Mouse (Mus musculus) embryonic facial prominence, embryonic 11.5 days (tissue): ENCODE results near the gene Hist1h2bp. TPM values are rescaled to one million over a fixed set of nuclear protein-coding genes. Genes with fewer than 3 reads are reported as not detected.
"Not testable (repeated sequence)": the region's sequence is repeated elsewhere in the genome, so short reads cannot be mapped to it uniquely, and the experiment has no call there.

Experiments
- ATAC-seq: fragments of 200-750 bp; cut with Nextera tagmentation; replicated peaks from 2 replicates; pipeline ENCODE4 v1.8.0; 2017; ENCODE audit warnings: low read depth; ENCODE audit not compliant: insufficient number of reproducible peaks, low FRiP score, low TSS enrichment
- DNase-seq: peaks from one replicate; pipeline ENCODE4 v3.0.0-alpha.2; 2015; ENCODE audit warnings: low spot score
- H3K27ac ChIP-seq: fragments of 300-500 bp; sonication (generic); replicated peaks from 2 replicates; pipeline ENCODE4 v1.5.1; 2014; ENCODE audit warnings: mild to moderate bottlenecking, low read depth, low read length, control low read depth
- H3K27me3 ChIP-seq: fragments of 300-500 bp; sonication (generic); 2 replicates; pipeline ENCODE4 v1.6.1; 2014; ENCODE audit warnings: mild to moderate bottlenecking, low read length, moderate library complexity, mixed read lengths; ENCODE audit not compliant: control insufficient read depth, insufficient read depth
- H3K36me3 ChIP-seq: fragments of 300-500 bp; sonication (generic); replicated peaks from 2 replicates; pipeline ENCODE4 v1.6.1; 2014; ENCODE audit warnings: low read depth, mild to moderate bottlenecking, low read length, moderate library complexity, mixed read lengths; ENCODE audit not compliant: control insufficient read depth, insufficient read depth
- H3K4me1 ChIP-seq: fragments of 300-500 bp; sonication (generic); 2 replicates; pipeline ENCODE4 v1.6.1; 2014; ENCODE audit warnings: low read length, mixed read lengths; ENCODE audit not compliant: control insufficient read depth, insufficient read depth
- H3K4me2 ChIP-seq: fragments of 300-500 bp; sonication (generic); 2 replicates; pipeline ENCODE4 v1.6.1; 2014; ENCODE audit warnings: low read depth, mild to moderate bottlenecking, control low read depth, low read length, moderate library complexity
- H3K4me3 ChIP-seq: fragments of 300-500 bp; sonication (generic); 2 replicates; pipeline ENCODE4 v1.5.1; 2014; ENCODE audit warnings: low read depth, low read length, control low read depth
- H3K9ac ChIP-seq: fragments of 300-500 bp; sonication (generic); replicated peaks from 2 replicates; pipeline ENCODE4 v1.6.1; 2014; ENCODE audit warnings: mild to moderate bottlenecking, control low read depth, low read length
- H3K9me3 ChIP-seq: fragments of 300-500 bp; sonication (generic); replicated peaks from 2 replicates; pipeline ENCODE4 v1.6.1; 2016; ENCODE audit warnings: mild to moderate bottlenecking, low read length, inconsistent platforms, mixed read lengths; ENCODE audit not compliant: control insufficient read depth
- WGBS: fragments of 180-500 bp; shearing (Covaris S2); extraction: QIAGEN DNeasy Blood & Tissue Kit; methylation state at CpG from one replicate; pipeline ENCODE4 v1.1.7; 2014; 5-methylcytosine and 5-hydroxymethylcytosine counted together
- polyA plus RNA-seq: library from polyadenylated mRNA; unstranded; fragments of >200 nt; fragmentation: Nextera tagmentation; extraction: Ambion mirVana; gene quantifications from 2 replicates; pipeline ENCODE4 v1.2.1, GENCODE M21; 2014

The Hist1h2bp gene
- polyA plus RNA-seq, 1 experiment from 2014 or later, result 3.1 TPM

- H3K4me3 ChIP-seq, result peak overlapping the region; percentile 40
- 4% methylated on average over 9 of the region's 10 CpGs for WGBS
Observed at GRCm38 (mm10) chr13:21753051-21753523, 34.2 kb upstream of the Hist1h2bp start.

GRCm38 (mm10) chr13:21753524-21754285, 33.6 kb upstream of the Hist1h2bp start, which contains the start of the genes Hist1h2ak and Hist1h2bn:
Hist1h2ak (minus strand) TSS chr13:21753827.
Hist1h2bn (plus strand) TSS chr13:21754123.
- not testable (repeated sequence) for H3K36me3 ChIP-seq, H3K27me3 ChIP-seq, H3K9me3 ChIP-seq, H3K4me1 ChIP-seq
- DNase-seq (peak; percentile 94), ATAC-seq (peak; percentile 93)
- peak within 1 kb of the TSS; percentile 70 for H3K9ac ChIP-seq
- under 1% methylated on average over 33 of the region's 50 CpGs for WGBS
- H3K27ac ChIP-seq, result peak within 1 kb of the TSS; percentile 89
- H3K4me2 ChIP-seq, result peak within 1 kb of the TSS; percentile 64
- peak within 1 kb of the TSS; percentile 40 for H3K4me3 ChIP-seq

More at GRCm38 (mm10) chr13:21753051-21753523, 34.2 kb upstream of the Hist1h2bp start:
- Histone ChIP-seq H3K4me2 (peak overlapping the region; percentile 64), H3K36me3 (no peaks in the 10 kb centered on the region), H3K27ac (peak overlapping the region; percentile 89), H3K9ac (peak overlapping the region; percentile 70), H3K4me1 (no peaks in the 10 kb centered on the region), H3K9me3 (no peaks in the 10 kb centered on the region), H3K27me3 (no peaks in the 10 kb centered on the region)
- DNase-seq, result peak; percentile 59
- no peak for ATAC-seq

- not testable (repeated sequence) for H3K36me3 ChIP-seq, H3K27me3 ChIP-seq, H3K4me1 ChIP-seq, H3K9me3 ChIP-seq, ATAC-seq
- Histone ChIP-seq H3K4me2 (peak overlapping the region; percentile 37), H3K9ac (peak overlapping the region; percentile 53), H3K4me3 (peak overlapping the region; percentile 40), H3K27ac (peak overlapping the region; percentile 81)
- WGBS, result under 1% methylated on average over 10 of the region's 26 CpGs
- DNase-seq, result peak; percentile 69
Observed at GRCm38 (mm10) chr13:21754294-21755001, 32.8 kb upstream of the Hist1h2bp start.

GRCm38 (mm10) chr13:21755707-21756106, 31.6 kb upstream of the Hist1h2bp start:
- ATAC-seq (no peak), DNase-seq (no peak)
- 62% methylated on average over 1 of the region's 1 CpGs for WGBS
- Histone ChIP-seq H3K9me3 (no peaks in the 10 kb centered on the region), H3K4me2 (no peak overlapping the region), H3K4me3 (no peak overlapping the region), H3K27me3 (no peaks in the 10 kb centered on the region), H3K4me1 (no peaks in the 10 kb centered on the region), H3K9ac (no peak overlapping the region), H3K27ac (no peak overlapping the region), H3K36me3 (no peaks in the 10 kb centered on the region)

- WGBS, result 6% methylated on average over 33 of the region's 33 CpGs
Observed at GRCm38 (mm10) chr13:21778814-21779766, 8.2 kb upstream of the Hist1h2bp start.

GRCm38 (mm10) chr13:21779767-21780731, 7.2 kb upstream of the Hist1h2bp start, which contains the start of gene Hist1h1b:
Hist1h1b (minus strand) TSS chr13:21780625.
- Histone ChIP-seq H3K27ac (peak within 1 kb of the TSS; percentile 99), H3K9ac (peak within 1 kb of the TSS; percentile 96), H3K4me1 (no peaks in the 10 kb centered on the region), H3K36me3 (no peaks in the 10 kb centered on the region), H3K4me3 (peak within 1 kb of the TSS; percentile 70), H3K27me3 (no peaks in the 10 kb centered on the region), H3K4me2 (peak within 1 kb of the TSS; percentile 88), H3K9me3 (no peaks in the 10 kb centered on the region)
- DNase-seq (peak; percentile 93), ATAC-seq (peak; percentile 44)
- under 1% methylated on average over 44 of the region's 44 CpGs for WGBS

More at GRCm38 (mm10) chr13:21778814-21779766, 8.2 kb upstream of the Hist1h2bp start:
- no peaks in the 10 kb centered on the region for H3K4me1 ChIP-seq
- no peaks in the 10 kb centered on the region for H3K27me3 ChIP-seq
- H3K9me3 ChIP-seq, result no peaks in the 10 kb centered on the region
- peak overlapping the region; percentile 99 for H3K27ac ChIP-seq
- ATAC-seq, result peak; percentile 84
- H3K4me2 ChIP-seq, result peak overlapping the region; percentile 88
- H3K36me3 ChIP-seq, result no peaks in the 10 kb centered on the region
- peak overlapping the region; percentile 70 for H3K4me3 ChIP-seq
- peak overlapping the region; percentile 96 for H3K9ac ChIP-seq
- peak; percentile 94 for DNase-seq
